Mouse (Mus musculus): ENCODE measurements around the gene Ulk1. TPM values are rescaled to one million over a fixed set of nuclear protein-coding genes. Genes with fewer than 3 reads are reported as not detected.

Ulk1 gene
- total RNA-seq (2012; rRNA removed) = 82.7 and 136 TPM in 2 replicates

- Histone ChIP-seq H3K27ac (ENCODE audit: insufficient read depth, low read depth, low read length, poor library complexity, severe bottlenecking) (peak within 1 kb of the TSS; percentile 95), H3K4me1 (ENCODE audit: control insufficient read depth in 2 of 2, insufficient read depth in 2 of 2, low read length in 2 of 2, poor library complexity in 1 of 2) (peaks cover 2 to 12% of the 10 kb centered on the region in 2 experiments; a peak in 3 of 4 replicates), H3K9me3 (ENCODE audit: control insufficient read depth, insufficient read depth, low read depth, low read length) (no peaks in the 10 kb centered on the region), H3K9ac (ENCODE audit: insufficient read depth, low read depth, low read length, poor library complexity, severe bottlenecking) (peak within 1 kb of the TSS; percentile 87), H3K4me3 (ENCODE audit: insufficient read depth in 1 of 2, low read depth in 1 of 2, low read length in 2 of 2, poor library complexity in 1 of 2, severe bottlenecking in 1 of 2) (peak within 1 kb of the TSS; percentile 78 to 93), H3K36me3 (ENCODE audit: control insufficient read depth, insufficient read depth, low read length, poor library complexity, severe bottlenecking) (peaks cover 12% of the 10 kb centered on the region)
- in situ Hi-C loops (cut with MboI; ENCODE audit: low sequenced_read_pairs in 2 of 2, unreplicated experiment in 2 of 2) = no loop called here
- TF ChIP-seq MAFK (IDR thresholded peaks at IDR 0.05; ENCODE audit: insufficient read depth, low read depth, low read length) (no peak), HCFC1 (IDR thresholded peaks at IDR 0.05; ENCODE audit: borderline replicate concordance, insufficient read depth, low read length) (peak; percentile 60; the same call in 1 of the 2 replicates), ZC3H11A (IDR thresholded peaks at IDR 0.05; ENCODE audit: borderline replicate concordance, low read depth, low read length) (no peak), CHD2 (IDR thresholded peaks at IDR 0.05; ENCODE audit: low read depth, low read length) (no peak), ZNF384 (IDR thresholded peaks at IDR 0.05; ENCODE audit: low read depth, low read length) (no peak)
- DNase-seq (ENCODE audit: low read depth, low spot score) = peak; percentile 100
Measured at GRCm38 (mm10) chr5:110809667-110810325, at the start of gene Ulk1. TSS of gene Ulk1 (minus strand) at chr5:110810097.

- Histone ChIP-seq H3K27ac (ENCODE audit: insufficient read depth, low read depth, low read length, poor library complexity, severe bottlenecking) (no peak overlapping the region; the same call in 1 of the 2 replicates), H3K9me3 (ENCODE audit: control insufficient read depth, insufficient read depth, low read depth, low read length) (no peaks in the 10 kb centered on the region), H3K4me3 (ENCODE audit: insufficient read depth in 1 of 2, low read depth in 1 of 2, low read length in 2 of 2, poor library complexity in 1 of 2, severe bottlenecking in 1 of 2) (no peak overlapping the region), H3K36me3 (ENCODE audit: control insufficient read depth, insufficient read depth, low read length, poor library complexity, severe bottlenecking) (peaks cover 31% of the 10 kb centered on the region), H3K9ac (ENCODE audit: insufficient read depth, low read depth, low read length, poor library complexity, severe bottlenecking) (no peak overlapping the region; the same call in 1 of the 2 replicates), H3K4me1 (ENCODE audit: control insufficient read depth in 2 of 2, insufficient read depth in 2 of 2, low read length in 2 of 2, poor library complexity in 1 of 2) (peaks cover 0 to 4% of the 10 kb centered on the region in 2 experiments; a peak in 1 of 4 replicates)
- TF ChIP-seq ZC3H11A (IDR thresholded peaks at IDR 0.05; ENCODE audit: borderline replicate concordance, low read depth, low read length) (no peak), ZNF384 (IDR thresholded peaks at IDR 0.05; ENCODE audit: low read depth, low read length) (no peak), CHD2 (IDR thresholded peaks at IDR 0.05; ENCODE audit: low read depth, low read length) (no peak), MAFK (IDR thresholded peaks at IDR 0.05; ENCODE audit: insufficient read depth, low read depth, low read length) (no peak), HCFC1 (IDR thresholded peaks at IDR 0.05; ENCODE audit: borderline replicate concordance, insufficient read depth, low read length) (no peak)
- in situ Hi-C loops (cut with MboI; ENCODE audit: low sequenced_read_pairs in 2 of 2, unreplicated experiment in 2 of 2) = no loop called here
- no peak for DNase-seq (ENCODE audit: low read depth, low spot score)
Measured at GRCm38 (mm10) chr5:110859013-110859650, 49.2 kb upstream of the Ulk1 start.

DNA sequence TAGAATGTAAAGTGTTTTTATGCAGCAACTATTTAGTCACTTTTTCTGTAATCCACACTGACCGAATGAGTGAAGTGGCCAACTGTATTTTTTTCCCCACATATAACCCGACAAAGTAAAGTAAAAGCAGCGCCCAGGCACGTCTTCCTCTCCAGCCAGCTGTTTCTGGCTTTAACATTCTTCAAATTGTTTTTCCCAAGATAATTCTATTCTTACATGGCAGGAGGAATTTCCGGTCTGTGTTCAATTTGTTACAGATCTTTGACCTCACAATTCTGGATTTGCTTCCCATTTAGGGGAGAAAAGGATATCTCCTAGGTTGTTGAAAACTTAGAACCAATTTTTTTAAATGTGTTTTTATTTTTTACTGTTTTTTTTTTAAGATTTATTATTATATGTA is 47.2 kb upstream of the Ulk1 start:
- DNase-seq (ENCODE audit: low read depth, low spot score) = no peak
- Histone ChIP-seq H3K36me3 (ENCODE audit: control insufficient read depth, insufficient read depth, low read length, poor library complexity, severe bottlenecking) (peaks cover 28% of the 10 kb centered on the region), H3K9ac (ENCODE audit: insufficient read depth, low read depth, low read length, poor library complexity, severe bottlenecking) (no peak overlapping the region), H3K9me3 (ENCODE audit: control insufficient read depth, insufficient read depth, low read depth, low read length) (no peaks in the 10 kb centered on the region), H3K4me3 (ENCODE audit: insufficient read depth in 1 of 2, low read depth in 1 of 2, low read length in 2 of 2, poor library complexity in 1 of 2, severe bottlenecking in 1 of 2) (no peak overlapping the region), H3K27ac (ENCODE audit: insufficient read depth, low read depth, low read length, poor library complexity, severe bottlenecking) (no peak overlapping the region), H3K4me1 (ENCODE audit: control insufficient read depth in 2 of 2, insufficient read depth in 2 of 2, low read length in 2 of 2, poor library complexity in 1 of 2) (peaks cover 0 to 4% of the 10 kb centered on the region in 2 experiments; a peak in 1 of 4 replicates)
- in situ Hi-C loops (cut with MboI; ENCODE audit: low sequenced_read_pairs in 2 of 2, unreplicated experiment in 2 of 2) = no loop called here
- TF ChIP-seq MAFK (IDR thresholded peaks at IDR 0.05; ENCODE audit: insufficient read depth, low read depth, low read length) (no peak), ZC3H11A (IDR thresholded peaks at IDR 0.05; ENCODE audit: borderline replicate concordance, low read depth, low read length) (no peak), CHD2 (IDR thresholded peaks at IDR 0.05; ENCODE audit: low read depth, low read length) (no peak), ZNF384 (IDR thresholded peaks at IDR 0.05; ENCODE audit: low read depth, low read length) (no peak)

- no peak overlapping the region for H3K9ac ChIP-seq (ENCODE audit: insufficient read depth, low read depth, low read length, poor library complexity, severe bottlenecking)
- H3K9me3 ChIP-seq (ENCODE audit: control insufficient read depth, insufficient read depth, low read depth, low read length) = no peaks in the 10 kb centered on the region
- TF ChIP-seq ZC3H11A (IDR thresholded peaks at IDR 0.05; ENCODE audit: borderline replicate concordance, low read depth, low read length) (no peak), MAFK (IDR thresholded peaks at IDR 0.05; ENCODE audit: insufficient read depth, low read depth, low read length) (no peak), CHD2 (IDR thresholded peaks at IDR 0.05; ENCODE audit: low read depth, low read length) (no peak), ZNF384 (IDR thresholded peaks at IDR 0.05; ENCODE audit: low read depth, low read length) (no peak)
- no peak overlapping the region for H3K4me3 ChIP-seq (ENCODE audit: insufficient read depth in 1 of 2, low read depth in 1 of 2, low read length in 2 of 2, poor library complexity in 1 of 2, severe bottlenecking in 1 of 2)
- no peaks in the 10 kb centered on the region for H3K4me1 ChIP-seq (ENCODE audit: control insufficient read depth in 2 of 2, insufficient read depth in 2 of 2, low read length in 2 of 2, poor library complexity in 1 of 2)
- DNase-seq (ENCODE audit: low read depth, low spot score) = no peak
- H3K27ac ChIP-seq (ENCODE audit: insufficient read depth, low read depth, low read length, poor library complexity, severe bottlenecking) = no peak overlapping the region
- in situ Hi-C loops (cut with MboI; ENCODE audit: low sequenced_read_pairs in 2 of 2, unreplicated experiment in 2 of 2) = no loop called here
- H3K36me3 ChIP-seq (ENCODE audit: control insufficient read depth, insufficient read depth, low read length, poor library complexity, severe bottlenecking) = peaks cover 24% of the 10 kb centered on the region
Measured at GRCm38 (mm10) chr5:110852990-110853389, 43.1 kb upstream of the Ulk1 start.

Data from ES-E14 (cell line).